Mouse (Mus musculus) megakaryocyte, adult 5-6 weeks (primary cell): Measurements from ENCODE around the gene Hdac9. TPM values are rescaled to one million over a fixed set of nuclear protein-coding genes. Genes with fewer than 3 reads are reported as not detected.

Source experiments
- ATAC-seq: 2 replicates; pipeline ENCODE4 v1.8.0; 2016; ENCODE audit warnings: mild to moderate bottlenecking, inconsistent platforms; ENCODE audit not compliant: poor library complexity, severe bottlenecking
- total RNA-seq, 2 experiments: library from RNA; stranded (forward) in 1 of 2; stranded (reverse) in 1 of 2; fragments of 153-499, 151-499 nt in 1 of 2; fragments of 221-1000, 200-1000 nt in 1 of 2; gene quantifications; 2 replicates each; pipeline versions ENCODE4 v1.2.3 to v1.2.4; 2015 to 2017

Gene Hdac9
- total RNA-seq, 2 experiments from 2014 or later = 10.8 to 16.0 TPM

DNA sequence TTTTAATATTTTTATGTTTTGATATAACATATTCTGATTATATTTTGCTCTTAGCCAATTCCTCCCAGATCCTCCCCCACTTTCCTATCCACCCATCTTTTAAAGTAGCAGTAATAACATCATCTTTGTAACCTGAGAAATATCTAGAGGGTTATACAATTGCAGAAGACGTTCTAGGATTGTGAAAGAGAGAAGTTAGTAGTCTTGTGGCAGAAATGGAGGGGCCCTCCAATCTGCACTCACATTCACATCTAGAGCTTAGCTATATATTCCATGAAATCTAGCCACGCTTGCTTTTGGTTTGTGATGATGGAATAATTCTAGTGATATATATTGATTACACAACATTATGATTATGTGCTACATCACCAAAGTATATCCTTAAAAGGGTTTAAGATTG lies 106.7 kb downstream of the Hdac9 start:
- 0 out of 2 replicates have a peak, but pooled peaks have one; percentile 33 for ATAC-seq

DNA sequence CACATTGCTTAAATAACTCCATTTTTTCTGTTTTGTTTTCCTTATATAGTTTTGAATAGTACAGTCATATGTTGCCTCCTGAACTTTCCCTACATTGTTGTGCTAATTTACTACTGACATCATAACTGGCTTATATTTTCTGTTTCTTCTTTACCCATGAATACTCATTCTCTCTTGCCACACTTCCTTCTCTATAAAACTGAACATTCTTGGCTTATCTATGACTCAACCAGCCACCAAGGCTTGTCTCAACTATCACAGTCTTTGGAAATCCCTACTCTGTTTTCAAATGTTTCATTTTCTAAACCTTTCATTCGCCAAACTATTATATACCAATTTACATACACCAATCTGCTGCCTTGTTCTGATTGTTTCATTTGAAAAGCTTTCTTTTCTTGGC lies 108.7 kb downstream of the Hdac9 start:
- peak; percentile 75 for ATAC-seq

DNA sequence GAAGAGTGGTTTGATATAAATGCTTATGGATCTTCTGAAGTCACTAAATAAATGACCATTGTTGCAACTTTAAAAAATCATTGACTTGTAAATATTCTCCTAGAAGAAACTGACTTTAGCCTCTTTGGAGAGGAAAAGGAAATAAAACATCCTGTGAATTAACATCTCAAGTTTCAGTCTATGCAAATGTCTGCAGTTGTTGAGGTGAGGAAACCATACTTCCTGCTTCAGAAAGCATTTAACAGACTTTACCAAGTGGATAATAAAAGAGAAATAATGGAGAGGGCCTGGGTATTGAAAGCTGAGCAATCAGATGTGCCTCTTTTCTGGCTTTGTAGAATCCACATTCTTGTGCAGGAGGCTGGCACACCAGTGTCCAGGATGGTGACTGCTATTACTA lies 110.4 kb downstream of the Hdac9 start:
- peak; percentile 31; the same call in 1 of the 2 replicates for ATAC-seq

DNA sequence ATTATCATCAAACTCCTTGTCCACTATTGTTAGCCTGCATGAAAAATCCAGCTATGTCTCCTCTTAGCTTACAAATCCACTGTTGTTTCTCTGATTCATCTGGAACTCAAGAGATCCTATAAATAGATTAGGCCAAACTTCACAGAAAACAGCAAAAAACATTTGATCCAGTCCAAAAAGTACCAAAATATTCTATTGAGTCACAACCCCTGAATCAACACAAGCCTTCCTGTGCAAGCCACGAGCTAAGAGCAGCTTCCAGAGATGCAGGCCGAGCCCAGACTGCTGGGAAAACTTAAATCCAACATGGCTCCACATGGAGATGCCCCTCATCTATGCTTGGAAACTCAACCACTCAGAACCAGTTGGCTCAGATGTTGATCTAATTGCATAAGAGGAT lies 113.2 kb downstream of the Hdac9 start:
- ATAC-seq = no peak

DNA sequence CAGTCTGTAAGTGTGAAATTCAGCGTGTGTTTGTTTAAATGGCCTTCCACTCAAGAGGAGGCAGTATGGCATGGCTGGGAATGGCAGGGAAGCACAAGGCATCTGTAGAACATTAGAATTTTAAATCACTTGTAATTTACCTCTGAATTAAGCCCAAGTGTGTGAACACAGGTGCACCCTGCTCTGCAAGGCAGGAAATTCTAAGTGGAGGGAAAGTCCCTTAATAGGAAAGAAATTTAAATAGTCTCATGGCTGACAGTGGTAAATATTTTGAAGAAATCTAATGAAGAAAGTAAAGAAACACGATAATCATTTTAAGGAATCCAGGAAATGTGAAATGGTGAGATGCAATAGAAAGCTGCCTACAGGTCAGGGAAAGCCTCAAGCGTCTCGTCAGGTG lies 114.6 kb downstream of the Hdac9 start:
- no peak for ATAC-seq

DNA sequence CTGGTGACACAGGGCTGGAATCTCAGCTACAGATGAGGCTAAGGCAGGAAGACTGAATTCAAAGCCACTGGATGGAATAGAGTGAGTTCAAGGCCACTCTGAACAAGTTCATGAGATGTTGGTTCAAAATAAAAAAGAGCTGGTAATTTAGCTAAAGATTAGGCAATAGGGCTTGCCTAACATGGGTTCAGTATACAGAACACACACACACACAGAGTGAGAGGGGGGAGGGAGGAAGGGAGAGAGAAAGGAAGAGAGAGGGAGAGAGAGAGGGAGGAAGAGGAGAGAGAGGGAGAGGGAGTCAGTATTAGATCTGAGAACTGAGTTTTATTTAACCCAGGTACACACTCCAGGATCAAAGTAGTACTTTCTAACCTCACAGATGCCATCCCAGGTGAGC lies 115.1 kb downstream of the Hdac9 start:
- no peak for ATAC-seq

DNA sequence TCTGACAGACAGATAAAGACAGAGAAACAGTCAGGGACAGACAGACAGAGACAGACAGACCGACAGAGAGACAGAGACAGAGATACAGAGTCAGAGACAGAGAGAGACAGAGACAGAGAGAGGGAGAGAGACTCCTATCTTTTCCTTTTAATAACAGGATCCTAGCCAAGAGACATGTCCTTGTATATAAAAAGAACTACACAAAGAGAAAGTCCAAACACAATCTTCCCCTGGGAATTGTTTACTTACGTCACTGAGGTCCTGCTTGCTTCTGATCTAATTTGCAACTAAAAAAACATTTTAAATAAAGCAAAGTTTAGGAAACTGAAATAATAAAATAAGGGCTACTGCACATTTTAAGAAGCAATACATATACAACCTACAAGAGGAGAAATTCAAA lies 119.5 kb downstream of the Hdac9 start:
- no peak for ATAC-seq

DNA sequence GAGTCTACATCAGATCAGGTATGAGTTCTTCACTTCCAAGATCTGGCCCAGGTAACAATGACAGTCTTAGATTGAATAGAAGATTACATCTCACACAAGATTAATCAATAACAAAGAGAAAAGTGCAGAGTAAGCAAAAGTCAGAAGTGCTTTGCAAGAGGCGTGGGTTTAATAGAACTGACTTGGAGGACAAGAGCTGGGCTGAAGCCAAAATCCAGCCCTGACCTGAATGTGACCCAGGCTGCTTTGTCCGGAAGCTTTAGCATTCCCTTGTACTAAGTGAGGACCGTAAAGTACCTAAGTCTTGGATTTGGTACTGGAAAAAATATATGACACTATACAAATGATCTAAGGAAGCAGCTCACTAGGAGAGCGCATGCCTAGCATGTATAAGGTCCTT lies 121.4 kb downstream of the Hdac9 start:
- ATAC-seq = no peak

DNA sequence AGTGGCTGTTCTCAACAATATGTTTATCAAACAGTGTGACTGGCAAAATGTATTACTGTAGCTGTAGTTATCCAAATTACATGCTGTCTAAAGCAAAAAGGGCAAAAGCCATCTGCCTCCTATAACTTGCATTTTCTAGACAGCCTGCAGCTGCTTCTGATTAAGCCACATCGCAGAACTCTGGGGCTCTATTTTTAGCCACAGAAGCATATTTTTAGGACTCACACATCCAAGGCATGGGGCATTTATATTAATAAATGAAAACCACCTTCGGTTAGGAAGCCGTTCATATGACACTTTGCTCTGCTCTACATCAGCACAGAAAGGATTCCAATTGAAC lies 124.8 kb downstream of the Hdac9 start:
- ATAC-seq = no peak

DNA sequence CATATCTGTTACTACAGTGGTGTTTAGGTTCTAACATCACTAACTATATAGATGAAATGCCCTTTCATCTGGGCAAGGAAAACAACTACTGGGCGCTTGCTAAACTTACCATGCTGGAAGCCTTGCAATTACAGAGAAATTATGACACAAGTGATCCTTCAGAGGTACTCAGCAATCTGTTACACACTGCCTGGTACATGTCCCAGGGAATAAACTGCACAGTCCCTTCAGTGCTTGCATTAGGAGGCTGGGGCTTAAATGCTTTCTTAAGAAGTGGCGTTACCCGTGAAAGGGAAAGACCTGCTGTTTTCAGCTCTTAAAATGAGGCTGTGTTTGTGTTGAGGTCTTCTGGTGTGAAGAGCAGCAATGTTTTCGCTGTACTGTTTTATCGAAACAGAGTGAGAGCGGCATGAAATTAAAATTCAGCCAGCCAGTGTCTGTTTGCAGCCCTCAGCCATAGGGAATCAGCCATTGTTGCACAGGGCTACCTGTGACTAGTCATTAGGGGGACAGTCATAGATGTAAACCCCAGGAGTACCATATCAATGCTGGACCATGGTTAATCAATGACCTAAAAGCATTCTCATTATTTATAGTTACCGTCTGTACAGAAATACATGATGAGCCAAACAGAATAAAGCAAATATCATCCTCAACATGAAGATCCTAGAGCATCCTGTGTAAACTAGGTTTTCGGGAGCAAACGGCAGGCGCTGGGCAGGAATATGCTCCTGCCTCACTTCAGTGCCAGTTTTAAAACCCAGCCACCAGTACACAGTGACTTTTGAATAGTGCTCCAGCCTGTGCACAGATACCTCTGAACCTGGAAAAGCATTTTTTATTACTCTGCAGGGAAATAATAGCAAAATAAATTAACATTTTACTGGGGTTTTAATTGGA lies 125.4 kb downstream of the Hdac9 start:
- ATAC-seq = no peak

DNA sequence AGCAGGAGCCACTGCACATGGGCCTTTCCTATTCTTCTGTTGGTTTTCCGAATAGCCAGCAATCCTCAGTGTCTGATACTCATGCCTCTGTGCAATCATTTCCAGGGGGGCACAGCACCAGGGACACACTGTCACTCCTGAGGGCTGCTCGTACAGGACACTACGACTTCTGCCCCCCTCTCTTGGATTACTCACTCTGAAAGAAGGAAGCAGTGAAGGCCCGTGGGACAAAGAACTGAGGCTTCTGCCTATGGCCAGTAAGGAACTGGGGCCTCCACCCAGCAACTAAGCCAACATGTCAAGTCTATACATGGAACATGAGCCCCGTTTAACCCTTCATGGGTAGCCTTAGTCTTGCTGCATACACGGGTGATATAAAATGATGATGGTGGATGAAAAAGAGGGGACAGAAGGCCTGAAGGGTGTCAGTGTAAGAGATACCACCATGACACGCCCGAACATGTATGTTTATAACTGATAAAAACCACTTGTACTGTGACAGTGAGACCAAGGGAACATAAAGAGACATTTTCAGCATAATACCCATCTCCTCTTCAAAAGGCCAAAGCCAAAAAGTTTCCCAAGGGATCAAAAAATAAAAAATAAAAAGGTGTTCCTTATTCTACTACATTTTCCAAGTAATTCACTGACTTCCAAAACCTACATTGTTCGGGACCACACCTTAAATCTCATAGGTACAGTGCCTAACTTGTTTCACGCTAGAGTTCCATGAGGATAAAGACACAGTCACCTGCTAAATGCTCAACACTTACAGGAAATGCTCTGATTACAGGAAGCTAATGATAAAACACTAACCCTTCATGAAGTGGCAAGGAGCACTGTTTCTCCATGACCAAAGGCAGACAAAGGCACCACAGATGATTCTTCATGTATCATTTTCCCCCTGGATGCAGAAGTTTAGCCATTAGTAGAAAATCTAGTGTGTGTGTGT lies 127.6 kb downstream of the Hdac9 start:
- peak; percentile 82 for ATAC-seq

DNA sequence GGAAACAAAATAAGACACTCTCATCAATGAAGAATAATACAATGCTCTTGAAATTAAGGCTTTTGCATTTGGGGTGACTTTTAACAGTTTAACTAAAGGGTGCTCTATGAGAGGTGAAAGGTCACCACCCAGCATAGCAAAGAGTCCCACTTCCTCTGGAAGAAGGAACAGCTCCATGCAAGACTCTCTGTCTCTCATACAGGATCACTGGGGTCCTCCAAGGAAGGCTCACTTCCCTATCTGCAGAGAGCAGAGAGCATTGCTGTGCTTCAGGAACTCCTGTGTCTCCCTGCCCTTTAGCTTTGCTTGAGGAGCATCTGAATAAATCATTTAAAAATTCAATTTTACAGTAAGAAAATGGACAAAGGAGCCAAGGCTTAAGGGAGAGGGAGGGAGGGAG lies 129.5 kb downstream of the Hdac9 start:
- peak; percentile 74 for ATAC-seq

DNA sequence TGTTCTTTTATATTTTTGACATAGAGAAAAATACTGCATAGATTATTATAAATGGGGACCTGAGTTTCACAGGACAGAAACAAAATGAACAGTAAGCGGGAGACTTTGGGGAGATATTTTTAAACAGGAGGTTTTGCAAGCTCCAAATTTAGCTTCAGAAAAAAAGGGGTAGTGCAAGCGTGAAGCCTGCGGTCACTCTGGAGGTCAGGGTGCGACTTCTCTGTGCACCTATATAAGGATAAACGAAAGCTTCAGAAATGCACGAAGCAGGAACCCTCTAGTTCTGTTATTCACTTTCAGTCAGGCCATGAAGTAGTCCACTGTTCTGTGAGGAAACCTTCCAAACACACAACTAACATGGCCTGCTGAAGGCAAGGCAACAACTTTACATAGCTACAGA lies 133.3 kb downstream of the Hdac9 start:
- peak; percentile 88 for ATAC-seq

DNA sequence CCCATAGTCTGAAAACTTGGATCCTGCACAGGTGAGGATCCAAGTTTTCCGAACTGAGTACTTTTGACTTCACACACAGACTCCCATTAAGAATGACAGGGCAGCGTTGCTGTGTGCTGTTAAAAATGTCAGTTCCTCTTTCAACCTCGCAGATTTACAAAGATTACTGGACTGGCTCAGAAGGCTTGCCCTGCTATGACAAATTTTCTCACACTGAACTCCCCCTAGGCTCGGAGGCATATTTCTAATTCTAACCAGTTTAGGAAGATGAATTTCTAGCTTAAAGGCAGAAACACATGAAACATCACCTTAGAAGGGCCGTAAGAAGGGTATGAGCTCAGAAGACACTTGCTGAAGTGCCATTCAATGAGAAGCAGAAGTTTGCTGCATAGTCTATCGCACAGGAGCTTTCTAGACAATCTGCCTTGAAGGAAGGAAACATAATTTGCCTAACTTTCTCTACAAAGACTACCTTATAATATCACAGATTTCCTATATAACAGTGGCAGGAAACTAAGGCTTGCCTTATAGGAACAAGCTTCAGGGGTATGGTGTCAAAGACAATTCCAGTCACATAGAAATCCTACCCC lies 137.4 kb downstream of the Hdac9 start:
- ATAC-seq = peak; percentile 73

DNA sequence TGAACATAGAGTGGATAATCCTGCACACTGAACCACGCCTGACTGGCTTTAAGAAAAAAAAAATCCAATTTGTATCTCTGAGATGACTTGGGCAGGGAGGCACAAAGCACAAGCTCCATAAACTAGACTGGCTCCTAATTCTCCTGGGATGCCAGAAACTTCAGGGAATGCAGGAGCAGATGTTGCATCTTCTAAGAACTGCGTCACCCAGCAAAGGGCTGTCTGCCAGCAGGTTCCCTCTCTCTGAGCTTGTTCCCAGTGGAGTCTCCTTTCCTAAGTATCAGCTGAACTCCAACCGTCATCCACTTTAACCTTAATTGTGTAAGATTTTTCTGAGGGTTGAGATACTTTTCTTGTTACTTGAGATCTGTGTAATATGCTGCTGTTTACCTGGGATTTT lies 140.7 kb downstream of the Hdac9 start:
- no peak for ATAC-seq

DNA sequence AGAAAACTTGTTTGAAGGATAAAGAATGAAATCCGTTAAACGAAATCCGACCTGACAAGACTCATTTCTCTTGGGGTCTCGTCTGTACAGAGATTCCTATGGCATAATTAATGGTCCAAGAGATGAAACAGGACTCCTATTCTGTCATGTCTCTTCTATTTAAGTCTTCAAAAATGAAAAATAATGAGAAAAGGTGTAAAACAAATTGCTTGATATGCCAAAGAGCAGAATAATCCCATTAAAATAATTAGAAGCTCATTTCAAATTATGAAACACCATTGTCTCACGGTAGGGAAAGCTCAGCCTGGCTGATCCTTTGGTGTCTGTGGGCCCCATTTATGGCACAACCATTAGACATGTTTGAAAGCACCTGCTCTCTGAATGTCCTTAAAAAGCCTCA lies 142.8 kb downstream of the Hdac9 start:
- no peak for ATAC-seq

DNA sequence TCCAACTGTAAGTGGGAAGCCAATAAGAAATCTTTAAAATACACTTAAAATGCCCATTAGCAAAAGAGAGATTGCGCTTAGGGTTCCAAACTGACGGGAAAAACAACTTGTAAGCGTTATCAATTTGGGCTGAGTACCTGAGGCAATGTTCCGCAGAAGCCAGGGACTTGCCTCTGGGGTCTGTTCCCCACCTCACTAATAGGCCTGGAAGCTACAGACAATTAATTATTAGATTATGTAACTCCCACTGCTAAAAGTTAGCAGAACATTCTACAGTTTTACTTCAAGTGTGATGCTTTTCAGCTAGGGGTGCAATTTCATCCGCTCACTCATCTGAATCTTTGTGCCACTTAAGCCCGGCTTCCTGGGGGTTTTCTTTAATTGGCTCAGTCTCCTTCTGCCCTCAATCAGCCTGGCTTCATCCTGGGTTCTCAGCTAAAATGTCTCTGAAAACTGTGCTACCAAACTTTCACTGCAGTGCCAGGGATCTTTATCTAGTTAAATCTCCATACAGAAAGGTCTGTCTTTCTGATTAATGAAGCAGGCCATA lies 149.6 kb downstream of the Hdac9 start:
- no peak for ATAC-seq

DNA sequence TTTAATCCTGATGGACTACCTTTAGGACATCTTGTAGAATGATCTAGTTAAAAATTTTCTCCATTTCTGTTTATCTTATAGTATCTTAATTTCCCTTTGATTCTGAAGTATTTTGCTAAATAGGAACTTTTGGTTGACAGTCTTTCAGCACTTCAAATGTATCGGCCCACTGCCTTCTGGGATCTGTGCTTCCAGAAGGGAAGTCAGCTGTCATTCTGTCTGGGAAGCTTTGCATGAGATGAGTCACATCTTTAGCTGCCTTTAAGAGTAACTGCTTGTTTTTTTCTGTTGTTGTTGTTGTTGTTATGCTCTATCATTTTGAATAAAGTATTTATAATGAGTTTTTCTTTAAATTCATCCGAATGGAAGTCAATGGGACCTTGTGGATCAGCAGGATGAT lies 169.6 kb downstream of the Hdac9 start:
- ATAC-seq = no peak

DNA sequence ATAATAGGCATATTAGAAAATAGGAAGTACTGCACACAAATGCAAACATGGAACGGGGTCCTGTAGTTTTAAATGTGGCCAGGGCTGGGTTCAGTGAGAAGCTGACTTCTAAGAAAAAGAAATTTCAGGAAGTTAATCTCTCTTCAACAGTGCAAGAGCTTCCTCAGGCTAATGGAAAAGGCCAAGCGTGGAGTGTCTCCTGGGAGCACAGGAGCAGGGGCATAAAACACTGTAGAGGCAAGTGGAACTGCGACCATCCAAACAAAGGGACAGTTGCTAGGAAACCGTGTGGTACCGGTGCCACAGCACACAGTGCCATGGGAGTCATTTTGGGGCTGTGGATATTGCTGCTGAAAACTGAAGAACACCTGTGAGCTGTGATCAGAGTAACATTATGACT lies 191.7 kb downstream of the Hdac9 start:
- ATAC-seq = peak; percentile 19; the same call in 1 of the 2 replicates

DNA sequence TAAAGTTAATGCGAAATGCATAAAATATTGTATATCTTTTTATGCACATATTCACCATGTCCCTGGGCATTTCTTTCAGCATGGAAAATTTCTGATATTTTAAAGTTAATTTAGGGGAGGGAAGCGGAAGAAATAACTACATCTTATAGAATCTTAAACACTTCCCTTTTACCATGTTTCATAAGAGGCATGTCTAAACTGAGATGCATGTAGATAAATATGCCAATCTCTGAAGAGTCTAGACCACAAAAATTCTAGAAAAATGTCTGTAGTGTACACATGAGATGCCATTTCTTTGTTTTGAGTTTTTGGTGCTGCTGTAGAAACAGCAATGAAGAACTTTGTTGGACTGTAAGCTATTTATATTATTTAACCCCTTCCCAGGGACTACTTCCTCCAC lies 192.6 kb downstream of the Hdac9 start:
- peak; percentile 28; the same call in 1 of the 2 replicates for ATAC-seq
